Comparison of ENCODE assay signal across 24 mouse cellular contexts in the genomic region with DNA sequence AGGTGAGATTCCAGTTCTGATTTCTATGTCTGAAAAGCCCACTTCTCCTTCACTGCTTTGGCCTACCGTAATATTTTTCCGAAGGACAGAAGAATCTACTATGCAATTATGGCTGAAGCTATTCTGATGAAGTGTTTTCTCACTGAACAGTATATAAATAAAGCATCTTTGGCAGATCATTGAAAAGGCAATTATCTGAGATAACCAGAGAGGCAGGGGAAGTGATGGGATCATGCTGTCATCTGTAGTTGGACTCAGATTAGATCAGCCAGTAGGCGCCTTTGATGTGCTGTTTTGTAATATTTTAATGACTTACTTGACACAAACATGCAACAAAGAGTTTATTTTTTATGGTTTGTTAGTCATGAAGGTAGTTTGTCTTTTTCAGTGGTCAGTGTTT.
"Had no signal": no experiment of that assay in that cellular context is flagged by ENCODE, and none has a peak within 500 bp of the region (broad histone marks: within the 10 kb centered on the region; RNA-seq: fewer than 3 reads in every experiment).

No protein-coding gene starts in this region.

- H3K4me1 ChIP-seq: heart, embryonic 10.5 days; heart, embryonic 12.5 days; hindbrain, embryonic 10.5 days; hindbrain, embryonic 12.5 days; intestine, embryonic 15.5 days; limb, embryonic 10.5 days; limb, embryonic 12.5 days had no signal

- H3K4me2 ChIP-seq: heart, embryonic 12.5 days; hindbrain, embryonic 12.5 days; hindbrain, embryonic 14.5 days; intestine, embryonic 15.5 days; limb, embryonic 12.5 days had no signal

- H3K9ac ChIP-seq: heart, embryonic 12.5 days; hindbrain, embryonic 12.5 days; hindbrain, embryonic 14.5 days; intestine, embryonic 15.5 days; limb, embryonic 12.5 days had no signal

- H3K4me3 ChIP-seq: gastrocnemius, adult 2 months; heart, embryonic 10.5 days; heart, embryonic 12.5 days; hindbrain, embryonic 10.5 days; hindbrain, embryonic 12.5 days; intestine, embryonic 15.5 days; layer of hippocampus, adult 2 months; left cerebral cortex, adult 2 months; limb, embryonic 10.5 days; limb, embryonic 12.5 days had no signal

- ATAC-seq: hindbrain, embryonic 16.5 days; inflammation-experienced regulatory T-cells, adult 6 months; intestine, embryonic 15.5 days; intestine, postnatal 0 days had no signal

- H3K27me3 ChIP-seq: heart, embryonic 12.5 days; hindbrain, embryonic 12.5 days; intestine, embryonic 15.5 days; limb, embryonic 12.5 days had no signal

- DNase-seq: gastrocnemius, adult 2 months; gastrocnemius, postnatal 10 days; gastrocnemius, postnatal 25 days; heart, adult 18-20 months; heart, postnatal 10 days; heart, postnatal 4 days; kidney, adult 18-20 months; kidney, adult 8-10 months; kidney, postnatal 10 days; kidney, postnatal 25 days; kidney, postnatal 4 days had no signal

- H3K36me3 ChIP-seq: heart, embryonic 10.5 days; heart, embryonic 12.5 days; hindbrain, embryonic 10.5 days; hindbrain, embryonic 12.5 days; intestine, embryonic 15.5 days; limb, embryonic 10.5 days; limb, embryonic 12.5 days had no signal

- H3K9me3 ChIP-seq: heart, embryonic 10.5 days; heart, embryonic 12.5 days; hindbrain, embryonic 10.5 days; hindbrain, embryonic 12.5 days; intestine, embryonic 15.5 days; limb, embryonic 10.5 days; limb, embryonic 12.5 days had no signal

- H3K27ac ChIP-seq: gastrocnemius, adult 2 months; heart, embryonic 10.5 days; hindbrain, embryonic 10.5 days; hindbrain, embryonic 12.5 days; hindbrain, embryonic 14.5 days; intestine, embryonic 15.5 days; layer of hippocampus, adult 2 months; left cerebral cortex, adult 2 months; limb, embryonic 10.5 days; limb, embryonic 12.5 days had no signal
